In genomic region chr9:77463195-77463594, GRCm38 (mm10) we compare ENCODE assay signal across 14 mouse cellular contexts.
DNase-seq lines count a peak whose midpoint lies in the region; ATAC-seq lines count a peak whose summit lies in the region.
"Had no signal": no experiment of that assay in that cellular context is flagged by ENCODE, and none has a peak within 500 bp of the region (broad histone marks: within the 10 kb centered on the region; RNA-seq: fewer than 3 reads in every experiment).

No protein-coding gene starts in this region.

- WGBS in heart, embryonic 16.5 days, result 34% methylated on average over 4 of the region's 4 CpGs
- WGBS in forebrain, embryonic 10.5 days, result 68% methylated on average over 4 of the region's 4 CpGs

- no peak for DNase-seq in heart, adult 11 months
- DNase-seq in CD4-positive helper T cell, adult 2 months (ENCODE audit: low read depth, low spot score), result peak; percentile 14
- DNase-seq in T-cell, adult 2 months (ENCODE audit: low spot score), result peak; percentile 25
- DNase-seq in splenic B cell, adult 2 months (ENCODE audit: low read depth, low spot score), result peak; percentile 3
- DNase-seq in left cerebral cortex, postnatal 36 days (ENCODE audit: low spot score in 2 of 2), result no peak
- no peak for DNase-seq in forebrain, embryonic 10.5 days (ENCODE audit: extremely low spot score, low spot score)
- DNase-seq: adrenal gland, adult 2 months; cerebellum, adult 8-10 months; layer of hippocampus, postnatal 36 days; liver, postnatal 0 days had no signal

- H3K9ac ChIP-seq in heart, embryonic 16.5 days (ENCODE audit: low read length), result no peak overlapping the region; the same call in 1 of the 2 replicates
- H3K9ac ChIP-seq: limb, embryonic 12.5 days; liver, postnatal 0 days had no signal

- H3K27me3 ChIP-seq in heart, embryonic 16.5 days (ENCODE audit: control insufficient read depth, insufficient read depth, low read length), result no peaks in the 10 kb centered on the region
- H3K27me3 ChIP-seq in splenic B cell, adult 2 months (ENCODE audit: control insufficient read depth, insufficient read depth, low read length, poor library complexity, severe bottlenecking), result no peaks in the 10 kb centered on the region
- no peaks in the 10 kb centered on the region for H3K27me3 ChIP-seq in forebrain, embryonic 10.5 days (ENCODE audit: poor library complexity, severe bottlenecking)
- H3K27me3 ChIP-seq: limb, embryonic 12.5 days; Patski had no signal

- peak overlapping the region; percentile 92 for H3K27ac ChIP-seq in heart, embryonic 16.5 days (ENCODE audit: low read length)
- no peak overlapping the region for H3K27ac ChIP-seq in forebrain, embryonic 10.5 days
- H3K27ac ChIP-seq: macrophage had no signal

- peaks cover 43% of the 10 kb centered on the region for H3K4me1 ChIP-seq in heart, embryonic 16.5 days (ENCODE audit: control insufficient read depth, insufficient read depth, low read length)
- peaks cover 27% of the 10 kb centered on the region for H3K4me1 ChIP-seq in forebrain, embryonic 10.5 days

- no peak overlapping the region for H3K4me2 ChIP-seq in heart, embryonic 16.5 days (ENCODE audit: low read depth, low read length)
- H3K4me2 ChIP-seq: limb, embryonic 12.5 days had no signal

- intact Hi-C loops in left cerebral cortex, postnatal 36 days (cut with DNase I), result loop anchor here (10.0 kb wide), 1 partner anchor 82 kb away; the partner anchor contains the start of gene Lrrc1

- ATAC-seq in heart, embryonic 16.5 days (replicated peaks; ENCODE audit: extremely low read depth, insufficient read depth, low FRiP score), result no peak
- ATAC-seq: liver, postnatal 0 days had no signal

- H3K36me3 ChIP-seq in heart, embryonic 16.5 days (ENCODE audit: control insufficient read depth, insufficient read depth), result peaks cover 8% of the 10 kb centered on the region
- peaks cover 2% of the 10 kb centered on the region; the same call in 1 of the 2 replicates for H3K36me3 ChIP-seq in splenic B cell, adult 2 months (ENCODE audit: control insufficient read depth, insufficient read depth, low read length, poor library complexity, severe bottlenecking)
- H3K36me3 ChIP-seq in forebrain, embryonic 10.5 days (replicated peaks), result peaks cover 30% of the 10 kb centered on the region

- H3K9me3 ChIP-seq in heart, embryonic 16.5 days (replicated peaks; ENCODE audit: control insufficient read depth, low read length), result no peaks in the 10 kb centered on the region
- no peaks in the 10 kb centered on the region for H3K9me3 ChIP-seq in forebrain, embryonic 10.5 days
- H3K9me3 ChIP-seq: limb, embryonic 12.5 days had no signal

- no peak overlapping the region for H3K4me3 ChIP-seq in heart, embryonic 16.5 days (ENCODE audit: low read length)
- no peak overlapping the region for H3K4me3 ChIP-seq in forebrain, embryonic 10.5 days
- H3K4me3 ChIP-seq: limb, embryonic 12.5 days had no signal

Comparison
In these comparisons a context has a peak if more than half of its experiments do, and no peak if none do; other contexts are left out.
1. DNase-seq: peak in CD4-positive helper T cell, adult 2 months (single experiment), T-cell, adult 2 months (single experiment) and splenic B cell, adult 2 months (single experiment); none in heart, adult 11 months (single experiment), left cerebral cortex, postnatal 36 days (0 of 2) and forebrain, embryonic 10.5 days (single experiment).